Mouse (Mus musculus) kidney, postnatal 0 days (tissue): ENCODE results near the gene Paxx. TPM values are rescaled to one million over a fixed set of nuclear protein-coding genes. Genes with fewer than 3 reads are reported as not detected.

ENCODE experiments used
- ATAC-seq: fragments of 200-750 bp; cut with Nextera tagmentation; replicated peaks from 2 replicates; pipeline ENCODE4 v1.8.0; 2017; ENCODE audit warnings: low read depth, moderate number of reproducible peaks, moderate TSS enrichment, moderate library complexity; ENCODE audit not compliant: low FRiP score
- DNase-seq: peaks from one replicate; pipeline ENCODE4 v3.0.0-alpha.2; 2016; ENCODE audit warnings: low spot score
- H3K27ac ChIP-seq: fragments of 300-500 bp; sonication (generic); 2 replicates; pipeline ENCODE4 v1.5.1; 2014; ENCODE audit warnings: mild to moderate bottlenecking
- H3K27me3 ChIP-seq: fragments of 300-500 bp; sonication (generic); 2 replicates; pipeline ENCODE4 v1.6.1; 2014; ENCODE audit warnings: low read length, mixed read lengths; ENCODE audit not compliant: insufficient read depth
- H3K36me3 ChIP-seq: fragments of 300-500 bp; sonication (generic); 2 replicates; pipeline ENCODE4 v1.6.1; 2014; ENCODE audit warnings: low read length, mixed read lengths; ENCODE audit not compliant: insufficient read depth
- H3K4me1 ChIP-seq: fragments of 300-500 bp; sonication (generic); replicated peaks from 2 replicates; pipeline ENCODE4 v1.6.1; 2014; ENCODE audit warnings: antibody characterized with exemption, low read length, mixed read lengths; ENCODE audit not compliant: insufficient read depth
- H3K4me2 ChIP-seq: fragments of 300-500 bp; sonication (generic); 2 replicates; pipeline ENCODE4 v1.6.1; 2014; ENCODE audit warnings: mild to moderate bottlenecking, low read length, moderate library complexity, mixed read lengths
- H3K4me3 ChIP-seq: fragments of 300-500 bp; sonication (generic); replicated peaks from 2 replicates; pipeline ENCODE4 v1.5.1; 2014; ENCODE audit warnings: low read depth, low read length
- H3K9ac ChIP-seq: fragments of 300-500 bp; sonication (generic); 2 replicates; pipeline ENCODE4 v1.6.1; 2014; ENCODE audit warnings: low read depth, low read length
- H3K9me3 ChIP-seq: fragments of 300-500 bp; sonication (generic); replicated peaks from 2 replicates; pipeline ENCODE4 v1.6.1; 2016; ENCODE audit warnings: low read length, inconsistent platforms, mixed read lengths
- CTCF ChIP-seq: IDR thresholded peaks from 2 replicates; pipeline ENCODE4 v1.5.1; 2016; ENCODE audit warnings: antibody characterized with exemption, low read depth, mild to moderate bottlenecking, moderate library complexity
- WGBS: fragments of 180-500 bp; shearing (Covaris S2); extraction: QIAGEN DNeasy Blood & Tissue Kit; methylation state at CpG from one replicate; pipeline ENCODE4 v1.1.7; 2014; 5-methylcytosine and 5-hydroxymethylcytosine counted together
- polyA plus RNA-seq: library from polyadenylated mRNA; unstranded; fragments of >200 nt; fragmentation: Nextera tagmentation; extraction: Ambion mirVana; gene quantifications from 2 replicates; pipeline ENCODE4 v1.2.1, GENCODE M21; 2015

The Paxx gene
- polyA plus RNA-seq, 1 experiment from 2014 or later: 42.0 TPM

DNA sequence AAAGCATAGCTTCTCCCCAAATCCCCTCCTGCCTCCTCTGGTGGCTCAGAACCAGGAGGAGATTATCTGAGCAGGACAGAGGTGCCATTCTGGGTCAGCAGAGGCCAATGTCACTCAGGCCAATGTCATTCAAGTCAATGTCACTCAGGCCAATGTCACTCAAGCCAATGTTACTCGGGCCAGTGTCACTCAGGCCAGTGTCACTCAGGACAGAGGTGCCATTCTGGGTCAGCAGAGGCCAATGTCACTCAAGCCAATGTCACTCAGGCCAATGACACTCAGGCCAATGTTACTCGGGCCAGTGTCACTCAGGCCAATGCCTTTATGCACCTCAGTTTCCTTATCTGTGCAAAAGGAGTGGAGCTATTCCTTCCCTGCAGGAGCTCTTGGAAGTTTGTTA, 11.7 kb upstream of the Paxx start:
- no peaks in the 10 kb centered on the region for H3K9me3 ChIP-seq
- H3K36me3 ChIP-seq: no peaks in the 10 kb centered on the region
- no peak for ATAC-seq
- no peak for DNase-seq
- no peak overlapping the region for H3K9ac ChIP-seq
- no peak overlapping the region for H3K4me3 ChIP-seq
- no peaks in the 10 kb centered on the region for H3K27me3 ChIP-seq
- no peak overlapping the region for H3K27ac ChIP-seq
- TF ChIP-seq CTCF: no peak
- WGBS: 77% methylated on average over 2 of the region's 2 CpGs
- no peaks in the 10 kb centered on the region for H3K4me1 ChIP-seq
- no peak overlapping the region for H3K4me2 ChIP-seq

DNA sequence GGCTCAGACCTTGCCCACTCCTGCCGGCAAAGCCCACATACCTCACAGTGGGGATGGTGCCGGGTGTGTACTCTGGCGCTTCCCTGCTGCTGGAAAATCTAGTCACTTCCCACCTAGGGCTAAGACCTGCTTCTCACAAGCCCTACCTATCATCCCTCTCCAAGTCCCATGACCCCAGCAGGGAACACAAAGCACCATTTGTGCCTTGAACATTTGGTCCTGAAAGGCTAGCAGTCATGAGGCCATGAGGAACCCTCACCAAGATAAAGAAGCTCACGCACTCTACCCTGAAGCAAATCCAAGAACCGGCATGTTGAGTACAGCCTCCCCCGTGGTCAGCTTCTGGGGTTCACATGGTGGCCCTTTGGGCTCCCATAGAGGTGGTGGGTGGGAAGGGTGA, 9.1 kb upstream of the Paxx start, which contains the start of gene Ptgds:
Gene Ptgds (minus strand): TSS at position 78 of the 400 bp plus-strand sequence.
- Histone ChIP-seq H3K27ac (no peak within 1 kb of the TSS), H3K4me1 (no peaks in the 10 kb centered on the region), H3K9ac (no peak within 1 kb of the TSS), H3K36me3 (no peaks in the 10 kb centered on the region), H3K4me2 (no peak within 1 kb of the TSS), H3K27me3 (no peaks in the 10 kb centered on the region), H3K4me3 (no peak within 1 kb of the TSS), H3K9me3 (no peaks in the 10 kb centered on the region)
- no peak for ATAC-seq
- TF ChIP-seq CTCF: no peak
- 53% methylated on average over 6 of the region's 6 CpGs for WGBS
- no peak for DNase-seq

DNA sequence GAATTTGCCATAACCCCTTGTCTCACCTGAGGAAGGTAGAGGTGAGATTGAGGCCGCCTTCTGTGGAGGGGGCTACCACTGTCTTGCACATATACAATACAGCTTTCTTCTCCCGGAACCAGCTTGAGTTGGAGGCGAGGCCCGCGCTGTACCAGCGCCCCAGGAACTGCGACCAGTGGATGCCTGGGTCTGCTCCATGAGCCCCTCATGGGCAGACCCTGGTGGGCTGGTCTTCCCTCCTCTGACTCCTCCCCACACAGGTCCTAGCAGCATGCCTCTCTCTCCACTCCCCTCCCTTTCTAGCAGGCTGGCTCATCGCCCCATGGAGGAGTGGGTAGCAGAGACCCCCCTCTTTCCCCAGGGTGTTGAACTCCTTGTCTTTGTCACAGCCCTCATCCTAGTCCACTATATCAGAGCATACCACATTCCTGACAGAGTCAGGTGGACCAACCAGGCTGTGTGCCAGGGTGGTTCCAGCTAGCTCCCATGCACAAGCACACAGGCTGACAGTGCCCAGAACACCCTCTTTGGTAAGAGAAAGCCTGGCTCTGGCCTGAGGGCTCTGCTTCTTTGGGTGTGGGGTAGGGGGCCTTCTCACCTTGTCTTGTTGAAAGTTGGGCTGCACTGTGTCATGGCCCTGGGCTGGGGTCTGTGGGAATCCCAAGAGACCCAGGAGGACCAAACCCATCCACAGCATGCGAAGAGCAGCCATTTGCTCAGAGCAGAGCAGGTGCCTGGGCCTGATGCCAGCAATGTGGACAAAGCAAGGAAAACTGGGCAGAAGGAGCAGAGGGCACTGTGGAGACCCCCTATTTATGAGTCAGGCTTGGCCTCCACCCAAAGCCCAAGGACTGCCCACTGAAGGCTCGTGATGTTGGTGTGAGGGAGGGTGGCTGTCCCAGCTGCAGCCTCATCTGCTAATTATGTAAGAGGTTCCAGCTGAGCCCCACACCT, 8.3 kb upstream of the Paxx start:
- no peak for TF ChIP-seq CTCF
- Histone ChIP-seq H3K4me2 (no peak overlapping the region), H3K4me1 (no peaks in the 10 kb centered on the region), H3K9me3 (no peaks in the 10 kb centered on the region), H3K27ac (no peak overlapping the region), H3K9ac (no peak overlapping the region), H3K36me3 (no peaks in the 10 kb centered on the region), H3K27me3 (no peaks in the 10 kb centered on the region), H3K4me3 (no peak overlapping the region)
- DNase-seq (no peak), ATAC-seq (0 out of 2 replicates have a peak, but pooled peaks have one; percentile 27)
- WGBS: 75% methylated on average over 10 of the region's 10 CpGs

DNA sequence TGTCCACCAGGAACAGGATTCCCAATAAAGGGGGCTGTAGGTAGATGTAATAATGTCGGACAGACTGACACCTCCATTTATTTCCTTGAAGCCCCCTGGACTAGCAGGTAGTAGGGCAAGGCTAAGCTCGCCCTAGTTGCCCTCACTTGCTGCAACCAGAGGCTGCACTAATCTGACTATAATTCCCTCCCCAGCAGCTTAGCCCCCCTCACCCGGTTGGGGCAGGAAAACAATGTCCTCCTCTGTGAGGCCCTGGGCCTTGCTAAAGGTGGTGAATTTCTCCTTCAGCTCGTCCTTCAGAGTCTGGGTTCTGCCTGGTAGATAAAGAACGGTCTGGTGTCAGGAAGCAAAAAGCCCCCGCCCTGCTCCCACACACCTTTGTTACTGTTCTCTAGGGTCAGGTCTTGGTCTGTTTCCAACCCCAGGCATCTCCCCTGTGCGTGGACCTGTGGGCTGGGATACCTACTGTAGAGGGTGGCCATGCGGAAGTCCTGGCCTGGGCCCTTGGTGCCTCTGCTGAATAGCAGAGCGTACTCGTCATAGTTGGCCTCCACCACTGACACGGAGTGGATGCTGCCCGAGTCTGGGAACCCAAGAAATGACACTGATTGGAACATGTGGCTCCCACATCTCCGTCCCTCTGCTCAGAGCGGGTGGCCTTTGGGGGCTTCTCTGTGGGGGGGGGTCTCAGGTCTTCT, 6.9 kb upstream of the Paxx start:
- Histone ChIP-seq H3K9me3 (no peaks in the 10 kb centered on the region), H3K27ac (no peak overlapping the region), H3K36me3 (no peaks in the 10 kb centered on the region), H3K4me2 (no peak overlapping the region), H3K4me1 (no peaks in the 10 kb centered on the region), H3K27me3 (no peaks in the 10 kb centered on the region), H3K9ac (no peak overlapping the region), H3K4me3 (no peak overlapping the region)
- TF ChIP-seq CTCF: no peak
- ATAC-seq (no peak), DNase-seq (no peak)
- WGBS: 78% methylated on average over 14 of the region's 14 CpGs

DNA sequence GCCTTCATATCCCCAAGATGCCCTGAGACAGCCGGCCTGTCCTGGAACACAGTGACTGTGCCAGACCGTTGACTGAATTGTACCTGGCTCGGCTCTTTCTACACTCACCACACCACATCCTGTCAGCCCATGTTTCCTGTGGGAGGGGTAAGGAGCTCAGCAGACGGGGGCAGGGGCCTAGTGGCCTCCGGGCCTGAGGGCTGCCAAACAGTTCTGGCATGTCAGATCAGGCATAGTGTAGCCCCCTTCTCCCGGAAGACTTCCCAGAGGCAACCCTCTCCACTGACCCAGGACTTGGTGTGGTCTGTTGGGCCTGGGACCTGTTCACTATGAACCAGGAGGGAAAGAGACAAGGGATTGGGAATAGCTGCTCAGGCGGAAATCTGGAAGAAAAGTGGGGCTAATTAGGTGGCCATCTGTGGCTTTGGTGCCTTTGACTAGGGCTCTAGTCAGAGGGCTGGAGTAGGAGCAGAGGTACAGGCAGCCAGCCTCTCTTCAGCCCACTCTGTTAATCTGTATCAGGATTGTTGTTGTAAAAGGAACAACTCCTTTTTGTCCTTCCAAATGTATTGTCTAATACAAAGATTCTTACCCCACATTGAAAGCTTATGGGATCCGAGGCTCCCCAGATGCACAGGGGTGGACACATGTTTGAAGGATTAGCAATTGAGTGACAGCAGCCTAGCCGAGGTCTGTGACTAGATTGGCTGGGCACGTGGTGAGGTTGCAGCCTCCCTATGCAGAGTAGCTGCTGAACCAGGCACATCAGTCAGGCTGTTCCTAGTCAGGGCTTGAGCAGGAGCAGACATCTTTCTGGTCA, 5.1 kb upstream of the Paxx start:
- Histone ChIP-seq H3K27me3 (no peaks in the 10 kb centered on the region), H3K4me3 (no peak overlapping the region), H3K9ac (no peak overlapping the region), H3K4me2 (no peak overlapping the region), H3K27ac (no peak overlapping the region), H3K36me3 (no peaks in the 10 kb centered on the region), H3K4me1 (peaks cover 3% of the 10 kb centered on the region; the same call in 1 of the 2 replicates), H3K9me3 (no peaks in the 10 kb centered on the region)
- 49% methylated on average over 10 of the region's 10 CpGs for WGBS
- no peak for TF ChIP-seq CTCF
- DNase-seq: no peak
- ATAC-seq: no peak

DNA sequence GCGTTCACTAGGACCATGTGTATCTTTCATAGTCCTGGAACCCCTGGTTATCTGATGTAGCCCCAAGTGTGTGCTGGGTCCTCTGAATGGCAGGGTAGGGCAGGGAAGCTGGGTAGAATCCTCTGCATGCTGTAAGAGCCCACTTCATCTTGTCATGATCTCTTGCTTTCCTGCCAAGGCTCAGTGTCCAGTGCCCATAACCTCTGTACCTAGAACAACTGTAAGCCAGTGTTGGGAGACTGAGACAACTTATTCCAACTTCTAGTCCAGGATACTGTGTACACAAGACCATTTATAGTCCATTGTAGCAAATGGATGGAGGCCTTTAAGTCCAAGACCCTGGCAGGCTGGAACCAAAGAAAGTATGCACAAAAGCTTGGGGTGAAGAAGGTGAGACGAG, 4.4 kb upstream of the Paxx start:
- TF ChIP-seq CTCF: no peak
- ATAC-seq (no peak), DNase-seq (no peak)
- Histone ChIP-seq H3K36me3 (no peaks in the 10 kb centered on the region), H3K4me1 (peaks cover 5% of the 10 kb centered on the region; the same call in 1 of the 2 replicates), H3K9me3 (no peaks in the 10 kb centered on the region), H3K4me2 (no peak overlapping the region), H3K9ac (no peak overlapping the region), H3K27me3 (no peaks in the 10 kb centered on the region), H3K4me3 (no peak overlapping the region), H3K27ac (no peak overlapping the region)
- 82% methylated on average over 2 of the region's 2 CpGs for WGBS
